Mouse (Mus musculus) limb, embryonic 14.5 days (tissue): ENCODE results near the gene Gfy. TPM values are rescaled to one million over a fixed set of nuclear protein-coding genes. Genes with fewer than 3 reads are reported as not detected.

Experiments used
- ATAC-seq: fragments of 200-750 bp; cut with Nextera tagmentation; 2 replicates; pipeline ENCODE4 v1.8.0; 2017; ENCODE audit warnings: low read depth, moderate number of reproducible peaks, moderate TSS enrichment; ENCODE audit not compliant: low FRiP score
- DNase-seq: peaks from one replicate; pipeline ENCODE4 v3.0.0-alpha.2; 2015; ENCODE audit warnings: low spot score
- H3K27ac ChIP-seq: fragments of 300-500 bp; sonication (generic); replicated peaks from 2 replicates; pipeline ENCODE4 v1.5.1; 2014; ENCODE audit warnings: low read depth, mild to moderate bottlenecking, low read length, moderate library complexity, mixed read lengths
- H3K27me3 ChIP-seq: fragments of 300-500 bp; sonication (generic); 2 replicates; pipeline ENCODE4 v1.6.1; 2014; ENCODE audit warnings: low read length, mixed read lengths; ENCODE audit not compliant: control insufficient read depth, insufficient read depth
- H3K36me3 ChIP-seq: fragments of 300-500 bp; sonication (generic); 2 replicates; pipeline ENCODE4 v1.6.1; 2014; ENCODE audit warnings: mild to moderate bottlenecking, low read length, moderate library complexity, mixed read lengths; ENCODE audit not compliant: control insufficient read depth, insufficient read depth
- H3K4me1 ChIP-seq: fragments of 300-500 bp; sonication (generic); 2 replicates; pipeline ENCODE4 v1.6.1; 2014; ENCODE audit warnings: antibody characterized with exemption, low read length, mixed read lengths; ENCODE audit not compliant: control insufficient read depth, insufficient read depth
- H3K4me2 ChIP-seq: fragments of 300-500 bp; sonication (generic); replicated peaks from 2 replicates; pipeline ENCODE4 v1.6.1; 2014; ENCODE audit warnings: low read depth, mild to moderate bottlenecking, low read length, moderate library complexity; ENCODE audit not compliant: severe bottlenecking
- H3K4me3 ChIP-seq: fragments of 300-500 bp; sonication (generic); replicated peaks from 2 replicates; pipeline ENCODE4 v1.5.1; 2014; ENCODE audit warnings: low read length
- H3K9ac ChIP-seq: fragments of 300-500 bp; sonication (generic); 2 replicates; pipeline ENCODE4 v1.6.1; 2014; ENCODE audit warnings: mild to moderate bottlenecking, low read depth, low read length, moderate library complexity; ENCODE audit not compliant: severe bottlenecking
- H3K9me3 ChIP-seq: fragments of 300-500 bp; sonication (generic); 2 replicates; pipeline ENCODE4 v1.6.1; 2016; ENCODE audit warnings: low read length; ENCODE audit not compliant: control insufficient read depth
- POLR2A ChIP-seq: fragments of 200-500 bp; IDR thresholded peaks from 2 replicates; pipeline ENCODE4 v1.8.0; 2012; ENCODE audit warnings: inconsistent platforms, mild to moderate bottlenecking, moderate library complexity, borderline replicate concordance; ENCODE audit not compliant: insufficient read depth, insufficient read length; ENCODE audit errors: extremely low read depth
- WGBS: fragments of 180-500 bp; shearing (Covaris S2); extraction: QIAGEN DNeasy Blood & Tissue Kit; methylation state at CpG from one replicate; pipeline ENCODE4 v1.1.7; 2014; 5-methylcytosine and 5-hydroxymethylcytosine counted together
- polyA plus RNA-seq, 2 experiments: library from polyadenylated mRNA; depleted of rRNA in 1 of 2; stranded (reverse) in 1 of 2; unstranded in 1 of 2; fragments of >200 nt; fragmentation: Nextera tagmentation in 1 of 2; extraction: Ambion mirVana in 1 of 2; gene quantifications; 2 replicates each; pipeline versions ENCODE4 v1.2.1 to v1.2.3; 2012 to 2014

Gfy gene
- polyA plus RNA-seq, 2 experiments: 0.09 TPM; not detected in 1

GRCm38 (mm10) chr7:45162996-45163615 is 16.3 kb downstream of the Gfy start:
- Histone ChIP-seq H3K4me1 (0 out of 2 replicates have a peak, but pooled peaks cover 4% of the 10 kb centered on the region), H3K4me2 (no peak overlapping the region), H3K36me3 (peaks cover 24% of the 10 kb centered on the region), H3K4me3 (no peak overlapping the region; the same call in 1 of the 2 replicates), H3K9me3 (no peaks in the 10 kb centered on the region), H3K27ac (no peak overlapping the region), H3K9ac (no peak overlapping the region), H3K27me3 (peaks cover 57% of the 10 kb centered on the region)
- ATAC-seq (no peak), DNase-seq (no peak)
- no peak for TF ChIP-seq POLR2A
- 70% methylated on average over 9 of the region's 9 CpGs for WGBS

- Histone ChIP-seq H3K9ac (no peak overlapping the region), H3K9me3 (no peaks in the 10 kb centered on the region), H3K4me3 (peak overlapping the region; percentile 35), H3K4me2 (peak overlapping the region; percentile 60), H3K36me3 (peaks cover 28% of the 10 kb centered on the region), H3K27ac (no peak overlapping the region), H3K4me1 (0 out of 2 replicates have a peak, but pooled peaks cover 4% of the 10 kb centered on the region), H3K27me3 (peaks cover 52% of the 10 kb centered on the region)
- ATAC-seq (no peak), DNase-seq (no peak)
- 27% methylated on average over 6 of the region's 6 CpGs for WGBS
- no peak for TF ChIP-seq POLR2A
Measured at GRCm38 (mm10) chr7:45162551-45162950, 16.8 kb downstream of the Gfy start.

- Histone ChIP-seq H3K4me3 (peak overlapping the region; percentile 35), H3K27me3 (peaks cover 45% of the 10 kb centered on the region), H3K4me2 (peak overlapping the region; percentile 60), H3K9ac (no peak overlapping the region), H3K9me3 (no peaks in the 10 kb centered on the region), H3K4me1 (0 out of 2 replicates have a peak, but pooled peaks cover 4% of the 10 kb centered on the region), H3K36me3 (peaks cover 28% of the 10 kb centered on the region), H3K27ac (no peak overlapping the region)
- 4% methylated on average over 33 of the region's 35 CpGs for WGBS
- DNase-seq: peak; percentile 97
- TF ChIP-seq POLR2A: no peak
- ATAC-seq: peak; percentile 93
Measured at GRCm38 (mm10) chr7:45161612-45162473, 17.5 kb downstream of the Gfy start.

GRCm38 (mm10) chr7:45160866-45161265 is 18.5 kb downstream of the Gfy start:
- H3K4me1 ChIP-seq: 0 out of 2 replicates have a peak, but pooled peaks cover 4% of the 10 kb centered on the region
- 88% methylated on average over 3 of the region's 3 CpGs for WGBS
- H3K4me3 ChIP-seq: no peak overlapping the region
- no peak overlapping the region for H3K9ac ChIP-seq
- H3K27me3 ChIP-seq: peaks cover 35% of the 10 kb centered on the region
- TF ChIP-seq POLR2A: no peak
- no peaks in the 10 kb centered on the region for H3K9me3 ChIP-seq
- ATAC-seq: no peak
- H3K27ac ChIP-seq: no peak overlapping the region
- no peak for DNase-seq
- peaks cover 28% of the 10 kb centered on the region for H3K36me3 ChIP-seq
- no peak overlapping the region for H3K4me2 ChIP-seq

GRCm38 (mm10) chr7:45160316-45160800 is 19.0 kb downstream of the Gfy start:
- TF ChIP-seq POLR2A: no peak
- DNase-seq: no peak
- Histone ChIP-seq H3K27ac (no peak overlapping the region), H3K4me2 (no peak overlapping the region), H3K36me3 (peaks cover 28% of the 10 kb centered on the region), H3K27me3 (peaks cover 30% of the 10 kb centered on the region), H3K4me3 (no peak overlapping the region), H3K4me1 (0 out of 2 replicates have a peak, but pooled peaks cover 4% of the 10 kb centered on the region), H3K9me3 (no peaks in the 10 kb centered on the region), H3K9ac (no peak overlapping the region)
- ATAC-seq: no peak
- WGBS: 95% methylated on average over 6 of the region's 6 CpGs
